Mouse (Mus musculus): ENCODE results near the gene 4931422A03Rik.

Gene 4931422A03Rik

DNA sequence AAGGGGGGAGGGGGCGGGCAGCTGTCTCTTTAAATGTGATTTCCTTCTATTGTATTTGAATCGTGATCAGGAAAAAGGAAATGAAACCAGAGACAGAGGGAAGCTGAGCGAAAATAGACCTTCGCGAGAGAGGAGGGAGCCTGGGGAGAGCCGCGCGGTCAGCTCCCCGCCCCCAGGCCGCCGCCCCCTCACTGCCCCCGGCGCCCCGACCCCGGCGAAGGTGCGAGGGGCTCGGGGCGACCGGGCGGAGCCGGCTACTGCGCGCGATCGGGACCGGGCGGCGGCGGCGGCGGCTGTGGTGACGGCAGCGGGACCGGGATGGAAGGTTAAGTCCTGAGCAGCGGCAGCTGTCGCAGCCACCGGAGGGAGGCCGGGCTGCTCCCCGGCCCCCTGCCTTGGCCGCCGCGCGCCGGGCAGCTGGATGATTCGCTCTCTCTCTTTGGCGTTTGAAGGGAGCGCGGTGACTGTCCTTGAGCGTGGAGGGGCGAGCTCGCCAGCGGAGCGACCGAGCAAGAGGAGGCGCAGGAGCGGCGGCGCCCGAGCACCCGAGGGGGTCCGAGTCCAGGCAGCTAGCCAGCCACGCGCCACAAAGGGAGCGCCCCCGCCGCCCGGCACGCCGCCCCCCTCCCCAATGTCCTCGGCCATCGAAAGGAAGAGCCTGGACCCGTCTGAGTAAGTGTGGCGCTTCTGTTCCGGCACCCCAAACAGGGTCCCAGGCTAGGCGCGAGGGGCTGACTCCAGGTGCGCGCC, 57.9 kb downstream of the 4931422A03Rik start:
- DNase-seq (ENCODE audit: low spot score in 2 of 2), result peak; percentile 10 to 23

- peak; percentile 29 to 52 for DNase-seq (ENCODE audit: low spot score in 2 of 2)
These were observed 58.6 kb downstream of the 4931422A03Rik start for GRCm38 (mm10) chr2:103969437-103970040.

- no peak for DNase-seq (ENCODE audit: low spot score in 2 of 2)
These were observed 59.2 kb downstream of the 4931422A03Rik start for GRCm38 (mm10) chr2:103968919-103969436.

DNA sequence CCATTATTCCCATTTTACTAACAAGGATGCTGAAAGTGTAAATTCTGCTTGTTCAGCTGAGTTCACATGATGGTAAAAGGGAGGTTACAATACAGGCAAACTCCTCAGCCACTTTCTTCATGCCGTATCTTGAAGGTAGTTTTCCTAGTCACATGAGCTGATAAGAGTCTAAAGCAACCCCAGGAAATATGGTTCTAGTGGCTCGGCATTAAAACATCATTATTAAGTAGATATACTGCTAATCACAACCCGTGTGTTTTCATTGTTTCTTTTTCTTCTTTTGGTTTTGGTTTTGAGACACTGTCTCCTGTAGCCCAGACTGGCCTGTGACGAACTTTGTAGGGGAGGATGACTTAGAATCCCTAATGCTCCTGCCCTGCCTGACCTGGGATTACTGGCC, 60.0 kb downstream of the 4931422A03Rik start:
- no peak for DNase-seq (ENCODE audit: low spot score in 2 of 2)

GRCm38 (mm10) chr2:103965391-103965790, 62.8 kb downstream of the 4931422A03Rik start:
- DNase-seq (ENCODE audit: low spot score in 2 of 2), result no peak

- DNase-seq (ENCODE audit: low spot score in 2 of 2), result no peak
These were observed 65.8 kb downstream of the 4931422A03Rik start for GRCm38 (mm10) chr2:103962349-103962748.

GRCm38 (mm10) chr2:103959574-103959973, 68.6 kb downstream of the 4931422A03Rik start:
- DNase-seq (ENCODE audit: low spot score in 2 of 2), result no peak

- no peak for DNase-seq (ENCODE audit: low spot score in 2 of 2)
These were observed 69.1 kb downstream of the 4931422A03Rik start for GRCm38 (mm10) chr2:103959066-103959465.

DNA sequence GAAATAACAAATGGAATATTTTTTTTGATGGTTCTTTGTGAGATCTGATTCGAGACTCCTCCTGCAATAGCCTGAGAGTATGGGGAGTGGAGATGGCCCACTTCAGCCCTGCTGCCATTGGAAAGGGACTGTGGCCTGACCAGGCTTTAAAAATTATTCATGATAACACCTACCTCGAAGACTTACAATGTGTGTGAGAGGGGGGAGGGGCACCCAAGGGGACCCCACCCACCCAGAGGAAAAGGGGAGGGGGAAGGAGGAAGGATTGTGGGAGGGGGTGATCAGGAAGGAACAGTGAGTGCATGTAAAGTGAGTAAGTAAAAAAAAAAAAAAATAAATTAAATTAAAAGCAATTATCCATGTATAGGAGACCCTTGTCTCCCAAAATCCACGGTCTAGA, 69.5 kb downstream of the 4931422A03Rik start:
- no peak for DNase-seq (ENCODE audit: low spot score in 2 of 2)

DNA sequence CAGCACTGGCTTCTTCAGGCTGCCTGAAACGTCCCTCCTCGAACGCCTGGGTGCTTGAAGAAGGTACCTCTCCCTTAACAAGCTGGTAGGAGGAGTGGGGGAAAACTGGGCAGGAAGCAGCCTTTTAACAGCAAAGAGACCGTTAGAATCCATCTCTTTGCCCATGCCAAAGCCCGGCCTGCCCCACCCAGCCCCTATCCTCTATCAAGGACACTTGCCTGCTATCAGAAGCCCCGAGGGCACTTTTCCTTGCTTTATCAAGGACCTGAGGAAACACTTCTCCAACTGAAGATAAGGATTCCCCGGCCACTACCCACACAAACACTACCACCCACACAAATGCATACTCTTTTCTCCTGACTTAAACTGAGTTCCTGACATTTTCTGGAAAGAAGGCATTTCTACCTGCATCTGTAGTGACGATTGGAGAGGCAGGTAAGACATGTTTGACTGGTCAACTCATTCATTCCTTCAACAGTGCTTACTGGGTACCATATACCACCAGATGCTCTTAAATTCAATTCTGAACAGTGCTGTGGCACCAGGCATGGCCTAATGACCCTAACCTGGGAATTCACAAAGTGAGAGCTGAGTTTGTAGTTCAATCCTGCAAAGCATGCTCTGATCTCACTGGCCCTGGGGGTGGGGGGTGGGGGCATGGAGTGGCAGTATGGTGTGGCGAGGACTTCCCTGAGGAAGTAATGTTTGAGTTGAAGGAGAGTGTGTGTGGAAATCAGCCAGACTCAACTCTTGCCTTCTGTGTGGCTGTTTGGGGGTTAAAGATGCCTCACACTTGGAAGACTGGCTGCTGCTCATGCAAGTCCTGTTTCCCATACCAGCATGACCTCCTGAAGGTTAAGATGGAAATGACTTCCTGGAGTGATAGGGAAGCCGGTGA, 70.3 kb downstream of the 4931422A03Rik start, which contains the start of gene Lmo2:
Lmo2 (plus strand) TSS at position 338 of the 898 bp plus-strand sequence.
- no peak for DNase-seq (ENCODE audit: low spot score in 2 of 2)

GRCm38 (mm10) chr2:103956867-103957266, 71.3 kb downstream of the 4931422A03Rik start:
- DNase-seq (ENCODE audit: low spot score in 2 of 2), result no peak

DNA sequence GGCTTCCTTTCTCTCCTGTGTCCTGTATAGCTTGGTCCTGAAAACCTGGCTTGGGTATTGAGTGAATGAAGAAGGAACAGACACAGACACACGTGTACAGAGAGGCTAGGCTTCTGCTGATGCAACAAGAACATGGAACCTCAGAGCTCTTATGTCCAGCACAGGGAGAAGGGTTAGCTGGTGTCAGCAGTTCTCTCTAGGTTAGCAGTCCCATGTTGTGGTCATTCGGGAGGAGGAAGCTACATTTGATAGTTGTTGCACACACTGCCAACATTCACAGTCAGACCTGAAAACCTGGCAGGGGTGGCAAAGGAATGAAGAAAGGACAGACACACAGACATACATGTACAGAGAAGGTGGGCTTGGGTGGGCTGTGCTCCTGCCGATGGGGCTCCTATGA, 72.4 kb downstream of the 4931422A03Rik start:
- DNase-seq (ENCODE audit: low spot score in 2 of 2), result no peak

GRCm38 (mm10) chr2:103953050-103953835, 74.9 kb downstream of the 4931422A03Rik start:
- DNase-seq (ENCODE audit: low spot score in 2 of 2), result no peak

DNA sequence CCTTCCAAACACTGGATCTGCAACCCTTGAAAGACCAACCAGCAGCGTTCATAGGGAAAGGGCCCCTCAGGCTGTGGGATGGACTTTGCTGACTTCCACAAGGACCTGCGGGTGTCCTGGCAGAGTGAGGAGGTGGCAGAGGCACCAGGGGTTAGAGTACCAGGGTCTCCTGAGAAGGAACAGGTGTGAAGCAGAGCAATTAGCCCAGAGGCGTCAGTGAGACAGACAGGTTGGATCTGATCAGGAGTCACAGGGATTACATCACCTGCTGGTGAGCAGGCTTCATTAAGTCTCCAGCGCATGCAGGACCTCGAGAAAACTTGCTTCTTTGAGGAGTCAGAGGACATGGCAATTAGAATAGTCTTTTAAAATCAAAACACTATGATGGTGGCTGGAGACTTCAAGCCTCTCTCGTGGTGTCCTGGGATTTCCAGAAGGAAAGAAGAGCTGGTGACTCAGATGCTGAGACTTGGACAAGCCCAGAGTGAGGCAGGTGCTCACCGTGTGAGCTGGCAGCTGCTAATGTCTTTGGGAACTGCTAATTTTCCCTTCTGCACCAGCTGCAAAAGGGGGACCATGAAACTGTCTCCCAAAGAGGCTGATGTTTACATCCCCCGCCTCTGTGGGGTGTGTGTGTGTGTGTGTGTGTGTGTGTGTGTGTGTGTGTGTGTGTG, 80.0 kb downstream of the 4931422A03Rik start:
- no peak for DNase-seq (ENCODE audit: low spot score in 2 of 2)

- DNase-seq (ENCODE audit: low spot score in 2 of 2), result no peak
These were observed 81.3 kb downstream of the 4931422A03Rik start for GRCm38 (mm10) chr2:103946892-103947291.

DNA sequence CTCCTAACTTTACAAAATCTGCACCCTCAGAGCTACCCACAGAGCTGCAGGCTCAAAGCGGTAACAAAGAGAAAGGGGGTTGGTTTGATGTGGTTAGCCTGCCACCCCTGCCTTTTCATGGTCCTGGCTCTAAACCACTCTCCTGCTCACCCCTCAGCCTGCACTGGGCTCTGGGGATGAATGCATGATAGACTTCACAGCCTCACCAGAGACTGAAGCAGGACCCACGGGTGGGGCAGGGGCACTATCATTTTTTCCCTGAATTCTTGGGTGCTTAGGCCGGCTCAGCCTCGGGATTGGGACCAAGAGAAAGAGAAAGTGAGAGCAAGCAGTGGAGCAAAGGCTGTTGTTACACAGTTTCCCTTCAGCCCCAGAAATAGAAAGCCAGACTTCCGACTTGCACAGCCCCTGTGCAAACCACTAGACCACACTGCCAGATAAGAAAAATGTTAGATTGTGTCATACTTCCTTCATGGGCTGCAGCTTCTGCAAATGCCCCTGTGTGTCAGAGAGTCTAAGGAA, 82.5 kb downstream of the 4931422A03Rik start:
- no peak for DNase-seq (ENCODE audit: low spot score in 2 of 2)

- DNase-seq (ENCODE audit: low spot score in 2 of 2), result no peak
These were observed 83.3 kb downstream of the 4931422A03Rik start for GRCm38 (mm10) chr2:103944859-103945258.

GRCm38 (mm10) chr2:103941085-103941484, 87.1 kb downstream of the 4931422A03Rik start:
- no peak for DNase-seq (ENCODE audit: low spot score in 2 of 2)

- DNase-seq (ENCODE audit: low spot score in 2 of 2), result no peak
These were observed 89.2 kb downstream of the 4931422A03Rik start for GRCm38 (mm10) chr2:103939003-103939402.

DNA sequence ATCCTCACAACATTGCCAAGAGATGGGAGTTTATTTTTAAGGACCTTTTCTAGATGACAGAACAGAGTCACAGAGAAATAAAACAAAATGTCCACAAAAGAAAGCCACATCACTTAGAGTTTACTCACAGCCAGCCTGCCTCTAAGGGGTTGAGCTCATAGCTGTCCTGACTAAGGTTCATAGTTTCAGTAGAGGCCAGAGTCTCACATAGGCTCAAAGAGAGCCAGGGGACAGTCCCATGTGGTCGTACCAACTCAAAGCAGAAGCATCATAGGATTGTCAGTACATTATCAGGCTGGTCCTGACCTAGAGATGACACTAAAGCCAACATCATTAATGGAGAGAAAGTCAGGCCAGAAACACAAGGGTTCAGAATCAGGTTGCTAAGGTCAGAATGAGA, 89.6 kb downstream of the 4931422A03Rik start:
- DNase-seq (ENCODE audit: low spot score in 2 of 2), result no peak
